Mouse (Mus musculus) cortical plate, adult 2 months (tissue): ENCODE measurements around the gene Zyg11b. TPM values are rescaled to one million over a fixed set of nuclear protein-coding genes. Genes with fewer than 3 reads are reported as not detected.

Experiments
- H3K27ac ChIP-seq: fragments of 200-500 bp; 2 replicates; pipeline ENCODE4 v1.5.1; 2012; ENCODE audit warnings: low read length, control low read depth, inconsistent platforms; ENCODE audit not compliant: insufficient read depth
- H3K4me1 ChIP-seq: fragments of 200-500 bp; 2 replicates; pipeline ENCODE4 v1.6.1; 2011; ENCODE audit warnings: low read length; ENCODE audit not compliant: control insufficient read depth, insufficient read depth
- H3K4me3 ChIP-seq: fragments of 200-500 bp; 2 replicates; pipeline ENCODE4 v1.5.1; 2011; ENCODE audit warnings: mild to moderate bottlenecking, low read length, control low read depth; ENCODE audit not compliant: insufficient read depth
- CTCF ChIP-seq: fragments of 200-500 bp; IDR thresholded peaks from 2 replicates; pipeline ENCODE4 v1.5.1; 2011; ENCODE audit warnings: mild to moderate bottlenecking, control low read depth, low read length; ENCODE audit not compliant: insufficient read depth; ENCODE audit errors: extremely low read depth
- POLR2A ChIP-seq: fragments of 200-500 bp; IDR thresholded peaks from 2 replicates; pipeline ENCODE4 v1.6.1; 2011; ENCODE audit warnings: mild to moderate bottlenecking, low read length, control low read depth; ENCODE audit not compliant: insufficient read depth; ENCODE audit errors: extremely low read depth
- polyA plus RNA-seq: library from polyadenylated mRNA; depleted of rRNA; stranded (reverse); fragments of >200 nt; gene quantifications from 2 replicates; pipeline ENCODE4 v1.2.3, GENCODE M21; 2012

The Zyg11b gene
- polyA plus RNA-seq, 1 experiment, result 47.2 TPM

GRCm38 (mm10) chr4:108276973-108277372, 23.9 kb downstream of the Zyg11b start:
- Histone ChIP-seq H3K4me1 (no peaks in the 10 kb centered on the region; the same call in 1 of the 2 replicates), H3K4me3 (no peak overlapping the region), H3K27ac (no peak overlapping the region)
- TF ChIP-seq POLR2A (no peak), CTCF (no peak)

- TF ChIP-seq CTCF (no peak), POLR2A (no peak)
- no peaks in the 10 kb centered on the region; the same call in 1 of the 2 replicates for H3K4me1 ChIP-seq
- no peak overlapping the region for H3K4me3 ChIP-seq
- no peak overlapping the region for H3K27ac ChIP-seq
These were observed 28.6 kb downstream of the Zyg11b start for GRCm38 (mm10) chr4:108272286-108272685.

- H3K27ac ChIP-seq, result no peak overlapping the region
- TF ChIP-seq POLR2A (no peak), CTCF (no peak)
- no peaks in the 10 kb centered on the region for H3K4me1 ChIP-seq
These were observed 35.1 kb downstream of the Zyg11b start for GRCm38 (mm10) chr4:108265774-108266173.

GRCm38 (mm10) chr4:108253317-108253716, 47.6 kb downstream of the Zyg11b start:
- TF ChIP-seq CTCF (0 out of 2 replicates have a peak, but pooled peaks have one; percentile 21), POLR2A (no peak)
- Histone ChIP-seq H3K4me3 (no peak overlapping the region), H3K4me1 (no peaks in the 10 kb centered on the region), H3K27ac (no peak overlapping the region)

More at GRCm38 (mm10) chr4:108265774-108266173, 35.1 kb downstream of the Zyg11b start:
- no peak overlapping the region for H3K4me3 ChIP-seq

GRCm38 (mm10) chr4:108250501-108250900, 50.4 kb downstream of the Zyg11b start:
- TF ChIP-seq CTCF (no peak), POLR2A (no peak)
- H3K4me3 ChIP-seq, result no peak overlapping the region
- no peak overlapping the region for H3K27ac ChIP-seq
- H3K4me1 ChIP-seq, result no peaks in the 10 kb centered on the region

- Histone ChIP-seq H3K4me3 (no peak overlapping the region), H3K4me1 (no peaks in the 10 kb centered on the region), H3K27ac (no peak overlapping the region)
- peak; percentile 39; the same call in 1 of the 2 replicates for TF ChIP-seq CTCF
- TF ChIP-seq POLR2A, result no peak
These were observed 51.6 kb downstream of the Zyg11b start for GRCm38 (mm10) chr4:108249314-108249713.

GRCm38 (mm10) chr4:108233654-108234053, 67.2 kb downstream of the Zyg11b start:
- TF ChIP-seq CTCF, result no peak
- H3K4me3 ChIP-seq, result no peak overlapping the region
- H3K27ac ChIP-seq, result no peak overlapping the region
- H3K4me1 ChIP-seq, result no peaks in the 10 kb centered on the region

- H3K4me1 ChIP-seq, result no peaks in the 10 kb centered on the region
- TF ChIP-seq CTCF (no peak), POLR2A (no peak)
These were observed 75.5 kb downstream of the Zyg11b start for GRCm38 (mm10) chr4:108225341-108225872.

GRCm38 (mm10) chr4:108222507-108222906, 78.4 kb downstream of the Zyg11b start:
- no peak for TF ChIP-seq CTCF
- TF ChIP-seq POLR2A, result no peak
- Histone ChIP-seq H3K4me1 (no peaks in the 10 kb centered on the region), H3K4me3 (no peak overlapping the region), H3K27ac (no peak overlapping the region)

More at GRCm38 (mm10) chr4:108225341-108225872, 75.5 kb downstream of the Zyg11b start:
- Histone ChIP-seq H3K27ac (no peak overlapping the region), H3K4me3 (no peak overlapping the region)

GRCm38 (mm10) chr4:108219019-108219418, 81.9 kb downstream of the Zyg11b start:
- TF ChIP-seq CTCF, result no peak
- no peak for TF ChIP-seq POLR2A
- no peak overlapping the region for H3K27ac ChIP-seq
- H3K4me1 ChIP-seq, result no peaks in the 10 kb centered on the region
- no peak overlapping the region for H3K4me3 ChIP-seq
